ENCODE assay signal across 9 mouse cellular contexts in the genomic region with DNA sequence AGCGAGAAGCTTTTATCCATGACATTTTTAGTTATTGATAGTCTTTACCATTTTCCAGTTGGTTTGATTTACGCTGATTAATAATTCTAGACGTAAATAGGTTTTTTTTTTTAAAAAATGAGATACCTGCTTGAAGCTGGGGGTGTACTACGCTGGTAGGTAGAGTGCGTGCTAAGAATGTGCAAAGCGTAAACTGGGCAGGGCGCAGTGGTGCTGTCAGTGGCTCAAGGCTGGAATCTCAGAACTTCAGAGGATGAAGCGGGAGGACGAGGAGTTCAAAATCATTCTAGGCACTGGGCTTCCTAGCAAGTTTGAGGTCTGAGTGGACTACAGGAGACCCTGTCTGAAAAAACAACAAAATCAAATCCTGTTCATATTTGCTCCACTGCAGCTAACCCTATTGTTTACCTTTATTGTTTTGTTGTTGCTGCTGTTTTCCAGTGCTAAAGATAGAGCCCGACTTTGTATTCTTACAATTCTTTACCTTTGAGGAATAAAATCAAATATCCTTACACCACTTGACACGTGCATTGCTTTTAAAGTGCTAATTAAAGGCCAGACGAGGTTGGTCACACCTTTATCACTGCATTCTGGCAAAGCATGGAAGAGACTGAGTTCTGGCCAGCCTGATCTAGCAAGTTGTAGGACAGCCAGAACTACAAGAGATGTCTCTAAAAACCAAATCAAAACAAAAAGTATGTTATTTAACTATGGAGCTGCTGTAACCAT. TPM values are rescaled to one million over a fixed set of nuclear protein-coding genes. Genes with fewer than 3 reads are reported as not detected.
DNase-seq lines count a peak whose midpoint lies in the region; ATAC-seq and TF ChIP-seq lines count a peak whose summit lies in the region.
"Had no signal": no experiment of that assay in that cellular context is flagged by ENCODE, and none has a peak within 500 bp of the region (broad histone marks: within the 10 kb centered on the region; RNA-seq: fewer than 3 reads in every experiment).

No protein-coding gene starts in this region.

- peak overlapping the region; percentile 97; the same call in 1 of the 2 replicates for H3K9ac ChIP-seq in heart, postnatal 0 days (replicated peaks; ENCODE audit: low read depth, low read length)
- peak overlapping the region; percentile 2; the same call in 1 of the 2 replicates for H3K9ac ChIP-seq in limb, embryonic 11.5 days (ENCODE audit: low read length)
- H3K9ac ChIP-seq in midbrain, embryonic 14.5 days (replicated peaks; ENCODE audit: low read length), result peak overlapping the region; percentile 89

- H3K9me3 ChIP-seq in heart, postnatal 0 days (replicated peaks; ENCODE audit: control insufficient read depth, low read length), result no peaks in the 10 kb centered on the region
- no peaks in the 10 kb centered on the region for H3K9me3 ChIP-seq in limb, embryonic 11.5 days (ENCODE audit: control insufficient read depth, low read length)
- no peaks in the 10 kb centered on the region for H3K9me3 ChIP-seq in midbrain, embryonic 14.5 days (ENCODE audit: control insufficient read depth, low read length)

- 15% methylated on average over 12 of the region's 12 CpGs for WGBS in heart, postnatal 0 days
- WGBS in limb, embryonic 11.5 days, result 16% methylated on average over 12 of the region's 12 CpGs
- WGBS in midbrain, embryonic 14.5 days, result 13% methylated on average over 12 of the region's 12 CpGs
- WGBS in thymus, adult 2 months, result 43% methylated on average over 12 of the region's 12 CpGs

- ATAC-seq in heart, postnatal 0 days (ENCODE audit: insufficient read depth, low read depth), result peak; percentile 42; the same call in 1 of the 2 replicates
- no peak for ATAC-seq in limb, embryonic 11.5 days (ENCODE audit: insufficient number of reproducible peaks, low FRiP score, low TSS enrichment, low read depth)
- ATAC-seq in midbrain, embryonic 14.5 days (ENCODE audit: low FRiP score, low TSS enrichment), result peak; percentile 49; the same call in 1 of the 2 replicates
- ATAC-seq in megakaryocyte progenitor cell, adult 5-6 weeks (replicated peaks; ENCODE audit: poor library complexity), result no peak

- DNase-seq in left cerebral cortex, postnatal 25 days (ENCODE audit: low spot score in 2 of 2), result peak; percentile 15 to 35
- DNase-seq in left cerebral cortex, postnatal 4 days, result no peak
- DNase-seq in cerebellum, postnatal 10 days, result peak; percentile 43 to 45
- DNase-seq in heart, postnatal 0 days (ENCODE audit: low spot score), result no peak
- no peak for DNase-seq in limb, embryonic 11.5 days (ENCODE audit: low spot score)
- peak; percentile 59 for DNase-seq in midbrain, embryonic 14.5 days
- DNase-seq in thymus, adult 2 months, result no peak

- no peaks in the 10 kb centered on the region for H3K27me3 ChIP-seq in heart, postnatal 0 days (ENCODE audit: control insufficient read depth, insufficient read depth, low read length)
- H3K27me3 ChIP-seq in limb, embryonic 11.5 days (ENCODE audit: control insufficient read depth, insufficient read depth, low read length), result no peaks in the 10 kb centered on the region
- H3K27me3 ChIP-seq in midbrain, embryonic 14.5 days (ENCODE audit: control insufficient read depth, insufficient read depth, low read length), result no peaks in the 10 kb centered on the region
- H3K27me3 ChIP-seq in thymus, adult 2 months (ENCODE audit: control insufficient read depth, insufficient read depth, low read length), result no peaks in the 10 kb centered on the region

- peak overlapping the region; percentile 93 for H3K4me2 ChIP-seq in heart, postnatal 0 days (ENCODE audit: low read depth, low read length)
- peak overlapping the region; percentile 88 for H3K4me2 ChIP-seq in limb, embryonic 11.5 days (ENCODE audit: low read depth, severe bottlenecking)
- peak overlapping the region; percentile 79 for H3K4me2 ChIP-seq in midbrain, embryonic 14.5 days (ENCODE audit: low read length)

- H3K27ac ChIP-seq in heart, postnatal 0 days (ENCODE audit: low read depth), result peak overlapping the region; percentile 49; the same call in 1 of the 2 replicates
- no peak overlapping the region for H3K27ac ChIP-seq in limb, embryonic 11.5 days (replicated peaks; ENCODE audit: low read depth, low read length)
- H3K27ac ChIP-seq in midbrain, embryonic 14.5 days (replicated peaks; ENCODE audit: low read depth, low read length), result peak overlapping the region; percentile 90
- H3K27ac ChIP-seq in thymus, adult 2 months (ENCODE audit: control insufficient read depth, insufficient read depth, low read length), result no peak overlapping the region

- no peak for TF ChIP-seq CTCF in heart, postnatal 0 days (IDR thresholded peaks at IDR 0.05; ENCODE audit: low read depth)
- TF ChIP-seq CTCF in thymus, adult 2 months (IDR thresholded peaks at IDR 0.05; ENCODE audit: borderline replicate concordance, control insufficient read depth, extremely low read depth, insufficient read depth, low read length, poor library complexity), result no peak

- no peak for TF ChIP-seq EP300 in heart, postnatal 0 days (IDR thresholded peaks at IDR 0.05; ENCODE audit: low read depth)

- TF ChIP-seq POLR2A in thymus, adult 2 months (IDR thresholded peaks at IDR 0.05; ENCODE audit: control insufficient read depth, extremely low read depth, insufficient read depth, low read length, poor library complexity), result no peak

- intact Hi-C loops in left cerebral cortex, postnatal 25 days (cut with DNase I), result no loop called here
- intact Hi-C loops in left cerebral cortex, postnatal 4 days (cut with DNase I), result no loop called here

- peaks cover 31% of the 10 kb centered on the region for H3K36me3 ChIP-seq in heart, postnatal 0 days (replicated peaks; ENCODE audit: control insufficient read depth, insufficient read depth, low read length)
- peaks cover 9% of the 10 kb centered on the region for H3K36me3 ChIP-seq in limb, embryonic 11.5 days (ENCODE audit: control insufficient read depth, insufficient read depth, low read length)
- H3K36me3 ChIP-seq in midbrain, embryonic 14.5 days (ENCODE audit: control insufficient read depth, insufficient read depth, low read length), result peaks cover 32% of the 10 kb centered on the region
- H3K36me3 ChIP-seq in thymus, adult 2 months (ENCODE audit: control insufficient read depth, insufficient read depth, low read length), result peaks cover 27% of the 10 kb centered on the region

- H3K4me1 ChIP-seq in heart, postnatal 0 days (ENCODE audit: control insufficient read depth, insufficient read depth), result peaks cover 18% of the 10 kb centered on the region
- peaks cover 14% of the 10 kb centered on the region for H3K4me1 ChIP-seq in limb, embryonic 11.5 days (ENCODE audit: control insufficient read depth, insufficient read depth, low read length)
- peaks cover 22% of the 10 kb centered on the region for H3K4me1 ChIP-seq in midbrain, embryonic 14.5 days (ENCODE audit: control insufficient read depth, insufficient read depth, low read length)
- peaks cover 10% of the 10 kb centered on the region for H3K4me1 ChIP-seq in thymus, adult 2 months (replicated peaks; ENCODE audit: control insufficient read depth, insufficient read depth, low read length)

- peak overlapping the region; percentile 99 for H3K4me3 ChIP-seq in heart, postnatal 0 days (ENCODE audit: low read depth, low read length)
- H3K4me3 ChIP-seq in limb, embryonic 11.5 days (ENCODE audit: low read depth, low read length), result peak overlapping the region; percentile 97
- peak overlapping the region; percentile 88 for H3K4me3 ChIP-seq in midbrain, embryonic 14.5 days (replicated peaks; ENCODE audit: low read depth, low read length)
- no peak overlapping the region; the same call in 1 of the 2 replicates for H3K4me3 ChIP-seq in thymus, adult 2 months (ENCODE audit: control insufficient read depth, insufficient read depth, low read length)

RNA-seq across cellular contexts. Expression of a gene that starts 0.6 kb away (rescaled TPM):
- 1 to 10 TPM; 6.0 to 8.0 TPM for total RNA-seq in left cerebral cortex, postnatal 25 days (2021)
- 10 to 100 TPM; 11.5 to 12.1 TPM for total RNA-seq in left cerebral cortex, postnatal 4 days (2021)
- 9.7 and 13.7 TPM in 2 replicates for total RNA-seq in heart, postnatal 0 days (2014; rRNA removed; ENCODE audit: low replicate concordance)
- 17.9 and 18.2 TPM in 2 replicates for polyA plus RNA-seq in heart, postnatal 0 days (2015; fragmentation: Nextera tagmentation; extraction: Ambion mirVana)
- 15.4 and 16.9 TPM in 2 replicates for polyA plus RNA-seq in limb, embryonic 11.5 days (2014; fragmentation: Nextera tagmentation; extraction: Ambion mirVana)
- polyA plus RNA-seq in midbrain, embryonic 14.5 days (2014; fragmentation: Nextera tagmentation; extraction: Ambion mirVana), result 10.7 and 11.7 TPM in 2 replicates
- total RNA-seq in megakaryocyte progenitor cell, adult 5-6 weeks (2015), result 0.61 and 1.4 TPM in 2 replicates
- total RNA-seq in megakaryocyte progenitor cell, adult 5-6 weeks (2017), result 1.2 and 1.6 TPM in 2 replicates
- polyA plus RNA-seq in thymus, adult 2 months (2012; rRNA removed), result 1.4 and 1.5 TPM in 2 replicates

RNA-seq across cellular contexts. Expression of a gene that starts 0.7 kb away (rescaled TPM):
- total RNA-seq in left cerebral cortex, postnatal 25 days (2021), result 100 to 1,000 TPM; 768 to 783 TPM
- total RNA-seq in left cerebral cortex, postnatal 4 days (2021), result 1,000 to 10,000 TPM; 1,145 to 1,256 TPM
- total RNA-seq in heart, postnatal 0 days (2014; rRNA removed; ENCODE audit: low replicate concordance), result 3,347 and 4,005 TPM in 2 replicates
- 908 and 957 TPM in 2 replicates for polyA plus RNA-seq in heart, postnatal 0 days (2015; fragmentation: Nextera tagmentation; extraction: Ambion mirVana)
- 1,463 and 1,516 TPM in 2 replicates for polyA plus RNA-seq in limb, embryonic 11.5 days (2014; fragmentation: Nextera tagmentation; extraction: Ambion mirVana)
- 1,026 and 1,236 TPM in 2 replicates for polyA plus RNA-seq in midbrain, embryonic 14.5 days (2014; fragmentation: Nextera tagmentation; extraction: Ambion mirVana)
- total RNA-seq in megakaryocyte progenitor cell, adult 5-6 weeks (2015), result 3,216 and 3,430 TPM in 2 replicates
- total RNA-seq in megakaryocyte progenitor cell, adult 5-6 weeks (2017), result 4,924 and 5,654 TPM in 2 replicates
- polyA plus RNA-seq in thymus, adult 2 months (2012; rRNA removed), result 1,542 and 2,177 TPM in 2 replicates

RNA-seq across cellular contexts. Expression of a gene that starts 17.3 kb away (rescaled TPM):
- total RNA-seq in left cerebral cortex, postnatal 25 days (2021), result 10 to 100 TPM; 43.2 to 44.7 TPM
- 10 to 100 TPM; 42.7 to 53.0 TPM for total RNA-seq in left cerebral cortex, postnatal 4 days (2021)
- total RNA-seq in heart, postnatal 0 days (2014; rRNA removed; ENCODE audit: low replicate concordance), result 78.5 and 87.2 TPM in 2 replicates
- polyA plus RNA-seq in heart, postnatal 0 days (2015; fragmentation: Nextera tagmentation; extraction: Ambion mirVana), result 116 TPM in 2 replicates
- polyA plus RNA-seq in limb, embryonic 11.5 days (2014; fragmentation: Nextera tagmentation; extraction: Ambion mirVana), result 79.5 and 80.1 TPM in 2 replicates
- polyA plus RNA-seq in midbrain, embryonic 14.5 days (2014; fragmentation: Nextera tagmentation; extraction: Ambion mirVana), result 102 and 114 TPM in 2 replicates
- 91.6 and 102 TPM in 2 replicates for total RNA-seq in megakaryocyte progenitor cell, adult 5-6 weeks (2015)
- 43.1 and 48.6 TPM in 2 replicates for total RNA-seq in megakaryocyte progenitor cell, adult 5-6 weeks (2017)
- 84.4 and 91.7 TPM in 2 replicates for polyA plus RNA-seq in thymus, adult 2 months (2012; rRNA removed)

RNA-seq across cellular contexts. Expression of a gene that starts 29.2 kb away (rescaled TPM):
- not detected for total RNA-seq in left cerebral cortex, postnatal 25 days (2021)
- under 1 TPM; 0.24 to 0.28 TPM for total RNA-seq in left cerebral cortex, postnatal 4 days (2021)
- 2.4 TPM in 1 of 2 replicates, not detected in the other for total RNA-seq in heart, postnatal 0 days (2014; rRNA removed; ENCODE audit: low replicate concordance)
- polyA plus RNA-seq in heart, postnatal 0 days (2015; fragmentation: Nextera tagmentation; extraction: Ambion mirVana), result 1.2 TPM in 2 replicates
- polyA plus RNA-seq in limb, embryonic 11.5 days (2014; fragmentation: Nextera tagmentation; extraction: Ambion mirVana), result 11.0 and 11.3 TPM in 2 replicates
- 2.1 and 2.7 TPM in 2 replicates for polyA plus RNA-seq in midbrain, embryonic 14.5 days (2014; fragmentation: Nextera tagmentation; extraction: Ambion mirVana)
- 0.39 TPM in 1 of 2 replicates, not detected in the other for total RNA-seq in megakaryocyte progenitor cell, adult 5-6 weeks (2015)
- not detected in 2 replicates for total RNA-seq in megakaryocyte progenitor cell, adult 5-6 weeks (2017)
- 0.94 and 1.3 TPM in 2 replicates for polyA plus RNA-seq in thymus, adult 2 months (2012; rRNA removed)
- total RNA-seq: common myeloid progenitor, adult 5-6 weeks had no signal

RNA-seq across cellular contexts. Expression of a gene that starts 33.9 kb away (rescaled TPM):
- total RNA-seq in left cerebral cortex, postnatal 25 days (2021), result 10 to 100 TPM; 47.7 to 48.8 TPM
- total RNA-seq in left cerebral cortex, postnatal 4 days (2021), result 10 to 100 TPM; 41.2 TPM
- 157 and 158 TPM in 2 replicates for total RNA-seq in heart, postnatal 0 days (2014; rRNA removed; ENCODE audit: low replicate concordance)
- polyA plus RNA-seq in heart, postnatal 0 days (2015; fragmentation: Nextera tagmentation; extraction: Ambion mirVana), result 93.3 and 95.5 TPM in 2 replicates
- 58.0 and 58.3 TPM in 2 replicates for polyA plus RNA-seq in limb, embryonic 11.5 days (2014; fragmentation: Nextera tagmentation; extraction: Ambion mirVana)
- polyA plus RNA-seq in midbrain, embryonic 14.5 days (2014; fragmentation: Nextera tagmentation; extraction: Ambion mirVana), result 44.0 and 46.6 TPM in 2 replicates
- 15.6 and 19.5 TPM in 2 replicates for total RNA-seq in megakaryocyte progenitor cell, adult 5-6 weeks (2015)
- total RNA-seq in megakaryocyte progenitor cell, adult 5-6 weeks (2017), result 31.4 and 41.2 TPM in 2 replicates
- 68.5 and 69.2 TPM in 2 replicates for polyA plus RNA-seq in thymus, adult 2 months (2012; rRNA removed)

Comparison
In these comparisons a context has a peak if more than half of its experiments do, and no peak if none do; other contexts are left out.
1. DNase-seq: peak in left cerebral cortex, postnatal 25 days (2 of 2), cerebellum, postnatal 10 days (2 of 2) and midbrain, embryonic 14.5 days (single experiment); none in left cerebral cortex, postnatal 4 days (single experiment), heart, postnatal 0 days (single experiment), limb, embryonic 11.5 days (single experiment) and thymus, adult 2 months (single experiment).
2. ATAC-seq: peak in heart, postnatal 0 days (single experiment) and midbrain, embryonic 14.5 days (single experiment); none in limb, embryonic 11.5 days (single experiment) and megakaryocyte progenitor cell, adult 5-6 weeks (single experiment).
3. H3K27ac ChIP-seq: peak in heart, postnatal 0 days (single experiment) and midbrain, embryonic 14.5 days (single experiment); none in limb, embryonic 11.5 days (single experiment) and thymus, adult 2 months (single experiment).
4. H3K9ac ChIP-seq: peak in every context shown above with its lines; median percentile 97 in heart, postnatal 0 days; 89 in midbrain, embryonic 14.5 days; 2 in limb, embryonic 11.5 days.
5. Peak in every context shown above with its lines, with median percentiles within 50 percentile points of each other: H3K4me2 ChIP-seq.